Mouse (Mus musculus): ENCODE results near the gene Plch2.
"Not testable (repeated sequence)": the region's sequence is repeated elsewhere in the genome, so short reads cannot be mapped to it uniquely, and the experiment has no call there.

The Plch2 gene

GRCm38 (mm10) chr4:155056724-155057123, at the start of gene Plch2:
Gene Plch2 (minus strand): TSS chr4:155056784.
- in situ Hi-C loops (cut with MboI, MseI): no loop called here

DNA sequence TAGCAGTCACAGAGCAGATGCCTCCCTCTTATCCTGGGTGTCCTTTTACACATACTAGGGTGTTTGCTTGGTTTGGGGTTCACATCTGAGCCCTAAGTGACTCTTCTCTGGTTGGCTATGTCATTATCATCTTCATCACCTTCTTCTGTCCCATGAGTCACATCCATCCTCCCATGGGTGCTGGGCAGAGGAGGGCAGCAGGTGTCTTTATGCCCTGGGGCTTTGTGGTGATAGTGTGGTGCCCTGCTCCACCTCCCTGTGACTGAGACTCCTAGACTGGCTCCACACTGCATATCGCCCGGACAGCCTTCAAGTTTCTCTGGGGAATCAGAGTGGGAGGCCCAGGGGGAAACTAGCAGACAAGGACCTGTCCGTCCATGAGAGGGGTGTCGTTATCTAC, 42.0 kb upstream of the Plch2 start:
- in situ Hi-C loops (cut with MboI, MseI): loop anchor here (5.0 kb wide), 2 partner anchors 149 to 209 kb away; partner anchors contain the start of gene Faap20

- in situ Hi-C loops (cut with MboI, MseI): loop anchor here (5.0 kb wide), 2 partner anchors 150 to 210 kb away; partner anchors contain the start of gene Faap20
Observed at GRCm38 (mm10) chr4:155097452-155097851, 40.9 kb upstream of the Plch2 start.

DNA sequence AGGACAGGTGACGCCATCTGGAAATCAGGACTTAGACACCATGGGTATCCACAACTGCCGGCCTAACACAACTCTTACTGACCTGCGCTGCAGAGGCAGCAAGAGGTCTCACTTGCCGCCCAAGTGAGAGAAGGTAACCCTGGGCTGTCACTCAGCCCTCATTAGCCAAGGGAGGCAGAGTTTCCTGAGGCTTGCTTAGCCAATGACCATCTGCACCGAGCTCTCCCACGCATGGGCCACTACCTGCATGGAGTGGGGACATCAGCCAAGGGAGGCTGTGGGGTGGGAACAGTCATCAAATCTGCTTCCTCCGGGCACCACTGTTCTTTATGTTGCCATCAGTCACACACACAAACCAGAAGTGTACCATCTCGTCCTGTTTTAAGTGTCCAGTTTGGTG, 39.4 kb upstream of the Plch2 start:
- in situ Hi-C loops (cut with MboI, MseI): loop anchor here (5.0 kb wide), 2 partner anchors 151 to 211 kb away; partner anchors contain the start of gene Faap20

- in situ Hi-C loops (cut with MboI, MseI): loop anchor here (5.0 kb wide), 2 partner anchors 152 to 212 kb away; partner anchors contain the start of gene Faap20
Observed at GRCm38 (mm10) chr4:155095238-155095900, 38.8 kb upstream of the Plch2 start.

DNA sequence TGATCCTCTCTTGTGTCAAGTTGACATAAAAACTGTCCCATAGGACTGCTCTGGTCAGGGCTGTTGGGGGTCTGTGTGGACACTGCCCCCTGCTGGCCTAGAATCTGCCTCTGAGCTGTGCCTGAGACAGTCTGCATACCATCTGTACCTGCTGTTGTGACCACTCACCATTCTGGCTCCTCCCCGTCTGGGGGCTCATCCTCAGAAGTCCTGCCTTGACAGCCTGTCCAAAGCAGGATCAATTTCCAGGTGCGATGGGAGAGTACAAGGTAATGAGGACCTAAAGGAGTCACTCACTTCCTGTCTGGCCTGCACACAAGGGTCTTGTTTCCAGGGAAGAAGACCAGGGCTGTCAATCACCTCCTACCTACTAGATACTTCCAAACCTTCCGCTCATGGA, 38.0 kb upstream of the Plch2 start:
- in situ Hi-C loops (cut with MboI, MseI): loop anchor here (5.0 kb wide), 1 partner anchor 53 kb away; no protein-coding TSS in a partner anchor

GRCm38 (mm10) chr4:155093431-155094149, 37.0 kb upstream of the Plch2 start:
- in situ Hi-C loops (cut with MboI, MseI): loop anchor here (5.0 kb wide), 1 partner anchor 54 kb away; no protein-coding TSS in a partner anchor

DNA sequence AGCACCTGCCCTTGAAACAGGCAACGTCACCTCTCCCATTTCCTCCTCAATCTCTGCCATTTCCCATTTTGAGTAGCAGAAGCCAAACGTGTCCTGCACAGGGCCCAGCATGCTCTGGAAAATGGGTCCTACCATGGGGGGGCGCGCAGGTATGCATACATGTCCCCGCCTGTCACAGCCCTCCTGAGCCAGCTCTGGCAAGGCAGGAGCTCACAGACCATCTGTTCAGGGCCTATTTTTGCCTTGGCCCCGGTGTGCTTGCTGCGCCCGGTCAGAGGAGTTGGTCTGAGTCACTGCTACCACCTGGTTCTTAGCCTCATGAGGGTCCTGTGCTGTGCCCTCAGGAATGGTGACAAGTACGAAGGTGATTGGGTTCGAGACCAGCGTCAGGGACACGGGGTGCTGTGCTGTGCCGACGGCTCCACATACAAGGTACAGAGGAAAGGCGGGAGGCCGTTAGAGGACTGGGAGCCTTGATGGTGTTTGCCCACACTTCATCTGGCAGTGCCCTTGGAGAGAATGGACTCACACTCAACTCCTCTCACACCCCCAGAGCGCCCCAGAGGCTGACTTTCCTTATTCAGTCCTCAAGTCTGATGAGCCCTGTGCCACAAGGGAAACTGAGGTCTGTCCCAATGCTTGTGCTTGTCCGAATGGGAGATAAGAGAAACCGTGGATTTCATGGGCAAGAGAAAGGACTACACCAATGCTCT, 36.3 kb upstream of the Plch2 start:
- in situ Hi-C loops (cut with MboI, MseI): loop anchor here (5.0 kb wide), 1 partner anchor 54 kb away; no protein-coding TSS in a partner anchor

DNA sequence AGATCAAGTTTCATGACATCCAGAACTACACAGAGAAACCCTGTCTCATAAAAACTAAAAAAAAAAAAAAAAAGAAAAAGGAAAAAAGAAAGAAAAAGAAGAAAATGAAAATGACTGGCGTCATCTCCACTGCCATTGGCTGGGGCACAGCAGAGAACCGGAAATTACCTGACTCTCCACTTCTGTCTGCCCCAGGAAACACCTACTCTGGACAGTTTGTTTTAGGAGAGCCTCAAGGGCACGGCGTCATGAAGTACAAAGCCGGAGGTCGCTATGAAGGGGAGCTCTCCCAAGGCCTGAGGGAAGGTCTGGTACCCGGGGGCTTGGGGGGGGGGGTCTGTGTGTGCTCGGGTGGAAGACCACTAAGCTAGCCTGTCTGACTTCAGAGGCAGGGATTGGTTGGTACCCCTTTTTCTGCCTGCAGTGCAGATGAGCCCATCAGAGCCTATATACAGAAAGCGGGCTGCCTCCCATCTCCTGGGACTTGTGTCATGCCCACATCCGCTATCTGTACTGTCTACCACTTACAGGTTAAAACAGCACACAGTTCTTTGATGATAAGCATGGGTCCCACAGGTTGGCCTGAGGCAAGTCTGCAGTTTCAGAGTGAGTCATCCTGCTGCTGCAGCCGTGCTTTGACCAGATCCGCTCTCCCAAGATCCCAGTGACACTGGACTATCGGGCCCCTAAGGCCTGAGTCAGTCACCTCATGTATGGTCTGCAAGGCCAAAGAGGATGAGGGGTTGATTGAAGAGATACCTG, 34.3 kb upstream of the Plch2 start:
- in situ Hi-C loops (cut with MboI, MseI): loop anchor here (5.0 kb wide), 1 partner anchor 56 kb away; no protein-coding TSS in a partner anchor

GRCm38 (mm10) chr4:155090147-155090546, 33.6 kb upstream of the Plch2 start:
- in situ Hi-C loops (cut with MboI, MseI): loop anchor here (5.0 kb wide), 1 partner anchor 57 kb away; no protein-coding TSS in a partner anchor

- in situ Hi-C loops (cut with MboI, MseI): no loop called here
Observed at GRCm38 (mm10) chr4:155089241-155089640, 32.7 kb upstream of the Plch2 start.

DNA sequence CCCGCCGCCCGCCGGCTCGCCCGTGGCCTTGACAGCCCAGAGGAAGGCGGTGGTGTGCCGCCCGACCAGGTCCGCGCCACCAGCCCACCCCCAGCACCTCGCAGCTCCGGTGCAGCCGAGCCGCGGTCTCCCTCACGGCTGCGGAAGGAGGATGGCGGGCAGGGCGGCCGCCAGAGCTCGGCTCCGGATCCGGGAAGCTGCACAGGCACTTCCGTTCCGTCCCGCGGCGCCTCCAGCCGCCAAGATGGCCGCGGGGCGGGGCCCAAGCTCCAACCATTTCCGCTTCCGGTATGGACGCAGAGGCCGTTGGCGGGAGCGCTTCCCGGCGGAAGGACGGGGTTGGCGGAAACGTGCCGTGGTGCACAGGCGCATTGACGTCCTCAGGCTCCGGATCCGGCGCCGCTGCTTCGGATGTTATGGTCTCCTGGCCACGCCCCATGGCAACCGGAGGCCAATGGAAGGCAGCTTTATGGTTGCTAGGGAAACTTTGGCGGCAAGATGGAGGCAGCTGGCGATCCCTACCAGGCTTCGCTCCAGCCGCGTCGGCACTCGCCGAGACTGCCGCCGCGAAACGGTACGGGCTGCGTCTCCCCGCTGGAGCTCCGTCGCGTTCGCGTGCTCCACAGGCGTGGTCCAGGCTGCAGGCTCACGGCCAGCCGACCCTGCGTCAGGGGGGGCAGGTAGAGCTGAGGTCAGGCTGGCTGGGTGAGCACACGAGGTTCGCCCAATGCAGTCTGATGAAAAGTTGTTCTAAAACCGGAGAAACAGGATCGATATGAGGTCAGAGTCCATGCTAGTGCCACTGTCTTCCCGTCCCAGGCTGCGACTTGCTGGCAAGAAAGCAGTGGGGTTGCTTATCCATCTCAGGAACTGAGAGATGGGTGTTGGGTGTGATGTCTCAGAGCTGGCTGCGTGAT, 29.8 kb upstream of the Plch2 start, which contains the start of the genes Rer1 and Morn1:
Gene Rer1, minus strand, starts transcription at position 275 of the 917 bp plus-strand sequence.
Gene Morn1, plus strand, starts transcription at position 470 of the 917 bp plus-strand sequence.
- in situ Hi-C loops (cut with MboI, MseI): no loop called here

GRCm38 (mm10) chr4:155085206-155086107, 28.9 kb upstream of the Plch2 start:
- in situ Hi-C loops (cut with MboI, MseI): no loop called here

GRCm38 (mm10) chr4:155084351-155084750, 27.8 kb upstream of the Plch2 start:
- in situ Hi-C loops (cut with MboI, MseI): no loop called here

- in situ Hi-C loops (cut with MboI, MseI): no loop called here
Observed at GRCm38 (mm10) chr4:155083553-155083952, 27.0 kb upstream of the Plch2 start.

DNA sequence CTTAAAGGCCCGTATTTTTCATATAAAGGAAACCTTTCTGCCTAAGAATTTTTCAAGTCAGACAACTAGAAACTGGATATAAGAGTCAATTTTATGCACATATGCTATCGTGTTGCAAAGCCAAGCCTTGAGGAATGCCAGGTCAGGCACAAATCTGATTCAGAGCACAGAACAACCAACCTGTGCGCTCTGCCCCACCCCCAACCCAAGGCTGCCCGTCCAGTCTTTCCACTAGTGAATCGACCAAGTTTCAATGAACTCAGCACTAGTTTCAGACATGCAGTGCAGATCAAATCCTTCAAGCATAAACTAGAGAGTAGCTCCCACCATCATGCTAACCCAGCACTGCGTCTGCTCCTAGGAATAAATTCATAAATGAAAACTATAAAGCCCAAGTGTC, 23.1 kb upstream of the Plch2 start:
- in situ Hi-C loops (cut with MboI, MseI): no loop called here

DNA sequence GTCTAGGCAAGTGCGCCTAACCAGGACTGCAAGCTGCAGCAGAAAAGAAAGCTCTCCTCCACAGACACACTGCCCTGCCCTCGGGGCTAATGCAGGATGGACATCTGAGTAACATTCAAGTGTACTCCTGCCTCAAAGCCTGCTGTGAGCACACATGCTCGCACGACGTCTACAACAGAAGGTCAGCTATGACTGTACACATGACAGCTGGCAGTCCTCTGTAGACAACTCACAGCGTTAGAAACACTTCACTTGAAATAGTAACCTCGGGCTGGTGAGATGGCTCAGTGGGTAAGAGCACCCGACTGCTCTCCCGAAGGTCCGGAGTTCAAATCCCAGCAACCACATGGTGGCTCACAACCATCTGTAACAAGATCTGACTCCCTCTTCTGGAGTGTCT, 22.2 kb upstream of the Plch2 start:
- in situ Hi-C loops (cut with MboI, MseI): not testable (repeated sequence)

DNA sequence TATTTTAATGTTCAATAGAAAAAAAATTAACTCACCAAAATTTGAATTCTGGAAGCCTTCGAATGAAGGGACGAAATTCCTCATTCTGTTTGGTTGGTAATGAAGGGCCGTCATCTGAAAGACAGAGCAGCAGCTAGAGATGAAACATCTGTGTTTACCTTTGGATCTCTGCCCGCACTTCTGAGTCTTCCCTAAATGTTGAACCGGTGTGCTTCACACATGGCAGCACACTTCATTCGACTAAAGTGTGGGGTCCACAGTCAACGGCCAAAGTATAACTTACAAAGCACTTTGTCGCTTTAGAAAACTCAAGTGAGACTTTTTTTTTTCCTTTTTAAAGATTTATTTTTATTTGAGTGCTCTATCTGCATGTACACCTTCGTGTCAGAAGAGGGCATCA, 20.1 kb upstream of the Plch2 start:
- in situ Hi-C loops (cut with MboI, MseI): no loop called here

DNA sequence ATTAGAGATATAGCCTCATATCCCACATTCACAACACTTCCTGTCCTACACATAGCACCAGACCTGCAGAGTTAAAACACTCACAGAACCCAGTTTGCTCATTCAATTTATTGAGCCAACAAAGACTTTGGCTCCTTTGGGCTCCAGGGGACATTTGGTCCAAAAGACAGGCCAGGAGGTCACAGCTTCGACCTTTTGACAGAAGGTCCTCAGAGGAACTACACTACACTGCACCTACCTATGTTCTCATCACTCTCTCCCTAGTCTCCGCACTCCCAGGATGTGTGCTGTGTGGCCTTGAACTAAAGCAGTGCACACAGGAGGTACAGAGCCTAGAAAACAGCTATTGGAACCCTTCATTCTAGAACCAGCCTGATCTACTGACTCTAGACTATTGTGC, 19.2 kb upstream of the Plch2 start:
- in situ Hi-C loops (cut with MboI, MseI): no loop called here

Measured in regulatory T cell (primary cell).